Mouse (Mus musculus) kidney, adult 11 months (tissue): ENCODE data around the gene Gpr162.
A peak's percentile ranks its signal among the peaks of the same experiment; 100 is the strongest.

ENCODE experiments used
- DNase-seq: peaks from one replicate; pipeline ENCODE4 v3.0.0; 2022

Gpr162 gene

GRCm38 (mm10) chr6:124879390-124879789 lies 15.6 kb upstream of the Gpr162 start:
- DNase-seq, result no peak

GRCm38 (mm10) chr6:124874348-124874747 lies 10.6 kb upstream of the Gpr162 start:
- DNase-seq, result no peak

GRCm38 (mm10) chr6:124866560-124866959 lies 2.8 kb upstream of the Gpr162 start:
- DNase-seq, result no peak

DNA sequence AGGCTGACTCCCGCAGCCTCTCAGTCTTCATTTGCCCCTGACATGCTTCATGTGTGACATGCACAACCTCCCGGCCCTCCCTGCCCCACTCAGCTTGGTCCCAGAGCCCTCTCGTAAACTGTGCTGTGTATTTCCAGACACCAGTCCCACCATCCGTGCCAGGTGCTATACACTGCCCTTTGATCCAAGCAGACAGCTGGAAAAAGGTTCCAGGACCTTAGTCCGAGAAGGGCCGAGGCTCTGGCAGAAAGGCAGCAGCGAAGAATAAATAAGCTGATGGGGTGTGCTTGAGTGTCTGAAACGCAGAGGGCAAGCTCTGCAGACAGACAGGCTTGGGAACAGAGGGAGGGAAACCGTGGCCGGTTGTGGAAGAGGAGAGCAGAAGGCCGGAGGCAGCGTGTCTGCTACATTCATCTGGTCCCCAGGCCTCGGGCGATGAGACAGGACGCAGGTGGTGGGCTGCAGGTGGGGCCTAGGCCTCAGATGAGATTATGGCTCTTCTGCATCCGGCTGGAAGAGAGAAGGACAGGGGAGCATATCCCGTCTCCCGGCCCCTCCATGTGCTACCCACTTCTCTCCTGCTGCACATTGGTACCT lies 2.1 kb upstream of the Gpr162 start:
- no peak for DNase-seq

- DNase-seq, result no peak
Observed at GRCm38 (mm10) chr6:124863125-124863657, 592 bp downstream of the Gpr162 start.

DNA sequence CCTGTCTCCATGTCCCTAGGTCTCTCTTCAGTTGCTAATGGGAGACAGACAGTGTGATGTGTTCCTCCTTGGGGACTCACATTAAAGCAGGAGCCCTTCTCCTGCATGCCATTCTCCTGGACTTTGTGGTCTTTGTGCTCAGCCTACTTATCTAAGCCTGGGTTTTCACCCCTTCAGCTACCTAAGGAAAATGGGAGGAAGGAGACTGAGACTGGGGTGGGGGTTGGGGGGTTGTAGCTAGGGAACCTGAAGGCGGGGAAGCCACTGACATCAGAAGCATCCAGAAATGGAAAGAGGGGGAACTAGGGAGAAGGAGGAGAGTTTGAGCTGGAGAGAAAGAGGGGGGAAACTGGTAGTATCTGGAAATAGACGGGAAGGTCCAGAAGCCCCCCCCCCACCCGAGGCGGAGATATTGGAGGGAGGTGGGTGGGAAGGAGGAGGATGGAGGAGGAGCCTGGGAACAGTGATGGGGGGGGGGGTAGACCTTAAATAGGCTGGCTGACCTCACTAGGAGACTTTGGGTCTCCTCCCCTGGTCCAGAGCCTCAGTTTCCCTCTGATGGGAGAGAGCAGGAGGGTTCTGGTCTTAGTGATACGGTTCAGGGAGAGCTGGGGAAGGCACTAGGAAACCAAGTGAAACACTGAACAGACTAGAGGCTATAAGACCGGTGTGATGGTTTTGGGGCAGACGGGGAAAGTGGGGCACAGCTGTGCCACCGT lies 1.2 kb downstream of the Gpr162 start:
- DNase-seq, result no peak

- no peak for DNase-seq
Observed at GRCm38 (mm10) chr6:124861802-124862201, 2.0 kb downstream of the Gpr162 start.

DNA sequence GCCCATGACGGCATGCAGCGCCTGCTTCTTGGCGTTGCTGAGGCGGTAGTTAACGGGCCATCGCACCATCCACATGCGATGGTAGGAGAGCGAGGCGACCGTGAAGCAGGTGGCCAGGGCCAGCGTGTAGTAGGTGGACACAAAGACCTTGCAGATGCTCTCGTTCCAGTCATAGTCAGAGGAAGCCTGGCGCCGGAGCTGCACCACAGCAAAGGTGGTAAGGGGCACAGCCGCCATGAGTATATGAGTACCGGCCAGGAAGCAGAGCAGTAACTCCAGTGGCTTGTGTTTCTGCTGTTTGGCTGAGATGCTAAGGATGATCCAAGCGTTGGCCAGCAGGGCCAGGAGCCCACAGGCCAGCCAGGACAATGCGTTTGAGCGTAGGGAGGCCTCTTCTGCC lies 2.5 kb downstream of the Gpr162 start:
- no peak for DNase-seq

GRCm38 (mm10) chr6:124860511-124860910 lies 3.3 kb downstream of the Gpr162 start:
- no peak for DNase-seq

DNA sequence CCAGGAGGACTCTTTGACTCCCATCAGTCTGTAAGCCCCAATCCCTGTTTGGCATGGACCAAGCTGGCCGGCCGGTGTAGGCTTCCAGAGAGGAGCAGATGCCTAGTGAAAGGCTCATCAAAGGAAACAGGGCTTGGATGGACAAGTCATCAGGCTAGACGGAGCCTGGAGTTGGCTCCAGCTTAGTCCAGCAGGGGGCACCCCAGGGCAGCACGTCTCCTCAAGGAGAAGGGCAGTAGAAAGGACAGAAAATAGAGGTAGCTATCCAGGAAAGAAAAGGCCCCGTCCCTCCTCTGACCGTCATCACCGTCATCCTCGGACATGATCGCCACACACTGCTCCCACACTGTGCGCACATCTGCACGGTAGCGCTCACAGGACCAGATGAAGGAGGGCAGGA lies 4.1 kb downstream of the Gpr162 start:
- DNase-seq, result peak; percentile 73

- DNase-seq, result no peak
Observed at GRCm38 (mm10) chr6:124858561-124859318, 5.0 kb downstream of the Gpr162 start.

- DNase-seq, result no peak
Observed at GRCm38 (mm10) chr6:124857840-124858530, 5.8 kb downstream of the Gpr162 start.

- DNase-seq, result peak; percentile 70
Observed at GRCm38 (mm10) chr6:124856916-124857839, 6.6 kb downstream of the Gpr162 start, which contains the start of gene P3h3. P3h3 (minus strand) TSS chr6:124857752.

GRCm38 (mm10) chr6:124856321-124856720 lies 7.5 kb downstream of the Gpr162 start:
- no peak for DNase-seq

GRCm38 (mm10) chr6:124854647-124855046 lies 9.1 kb downstream of the Gpr162 start:
- DNase-seq, result no peak

DNA sequence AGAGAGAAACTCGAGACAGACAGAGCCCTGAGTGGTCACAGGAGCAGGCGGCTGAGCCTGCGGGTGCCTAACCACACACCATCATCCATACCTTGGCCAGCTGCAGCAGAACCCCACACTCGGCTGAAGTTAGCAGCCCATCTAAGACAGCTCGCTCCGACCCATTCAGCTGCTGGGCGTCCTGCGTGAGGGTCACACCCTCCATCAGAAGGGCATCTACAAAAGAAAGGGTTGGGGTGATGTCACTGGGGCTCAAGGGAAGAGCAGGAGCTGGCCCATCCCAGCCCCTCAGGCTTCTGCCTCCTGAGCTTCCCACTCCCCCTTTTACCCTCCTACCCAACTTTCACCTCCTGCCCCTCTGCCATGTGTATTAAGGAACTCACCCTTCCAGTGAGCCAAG lies 13.2 kb downstream of the Gpr162 start:
- no peak for DNase-seq

DNA sequence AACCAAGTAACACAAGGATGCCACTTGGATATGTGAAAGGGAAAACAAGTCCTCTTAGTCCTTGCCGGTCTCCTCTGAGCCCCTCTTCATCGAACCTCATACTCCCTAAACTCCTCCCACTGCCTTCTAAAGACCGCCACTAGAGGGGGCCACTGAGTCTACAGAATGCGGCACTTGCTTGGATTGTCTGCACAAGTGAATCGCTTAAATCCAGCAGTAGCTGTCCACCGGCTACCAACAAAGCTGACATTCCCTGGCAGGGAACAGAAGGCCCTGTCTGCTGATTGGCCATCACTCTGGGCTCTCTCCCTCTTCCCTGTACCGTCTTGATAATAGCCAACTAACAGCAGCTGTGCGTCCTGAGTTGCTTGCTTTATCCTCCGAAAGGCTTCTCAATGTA lies 16.5 kb downstream of the Gpr162 start:
- peak; percentile 83 for DNase-seq

DNA sequence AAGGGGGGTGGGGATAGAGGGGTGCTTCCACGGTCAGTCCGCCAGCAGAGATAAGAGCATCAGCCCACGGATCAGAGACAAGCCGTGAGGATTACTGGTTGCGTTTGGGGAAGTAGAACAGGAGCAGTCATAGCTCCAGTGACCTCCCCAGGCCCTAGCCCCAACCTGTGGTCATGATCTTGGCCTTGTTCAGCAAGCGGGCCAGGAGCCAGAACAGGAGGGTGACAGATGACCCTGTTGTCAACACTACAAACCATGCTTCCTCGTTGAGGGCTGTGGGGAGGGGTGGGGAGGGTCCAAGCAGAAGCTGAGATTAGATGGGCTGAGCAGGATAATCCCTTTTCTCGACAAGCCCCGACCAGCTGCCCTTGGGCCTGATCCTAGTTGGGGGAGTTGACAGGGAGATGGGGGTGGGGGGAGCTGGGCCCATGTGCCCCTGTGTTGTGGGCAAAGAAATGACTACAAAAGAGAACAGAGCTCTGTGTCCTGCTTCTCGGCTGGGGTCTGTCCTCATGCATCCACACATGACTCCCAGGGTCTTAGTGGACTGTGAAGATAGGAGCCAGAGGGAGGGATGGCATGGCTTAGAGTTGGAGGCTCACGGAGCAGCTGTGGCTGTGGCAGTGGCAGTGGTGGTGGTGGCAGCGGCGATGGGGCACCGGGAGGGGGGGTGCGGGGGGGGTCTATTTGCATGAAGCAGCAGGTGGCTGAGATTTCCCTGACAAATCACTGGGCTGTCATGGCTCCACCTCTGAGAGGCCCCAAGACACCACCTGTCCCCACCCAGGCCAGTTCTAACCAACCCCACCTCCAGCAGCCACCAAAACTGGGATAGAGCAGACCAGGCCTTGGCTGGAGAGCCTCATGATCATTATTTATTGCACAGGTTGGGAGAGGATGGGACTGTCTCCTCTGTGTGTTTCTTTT lies 23.3 kb downstream of the Gpr162 start, which contains the start of gene Gnb3:
Gene Gnb3, minus strand, starts transcription at position 35 of the 927 bp plus-strand sequence.
- no peak for DNase-seq

DNA sequence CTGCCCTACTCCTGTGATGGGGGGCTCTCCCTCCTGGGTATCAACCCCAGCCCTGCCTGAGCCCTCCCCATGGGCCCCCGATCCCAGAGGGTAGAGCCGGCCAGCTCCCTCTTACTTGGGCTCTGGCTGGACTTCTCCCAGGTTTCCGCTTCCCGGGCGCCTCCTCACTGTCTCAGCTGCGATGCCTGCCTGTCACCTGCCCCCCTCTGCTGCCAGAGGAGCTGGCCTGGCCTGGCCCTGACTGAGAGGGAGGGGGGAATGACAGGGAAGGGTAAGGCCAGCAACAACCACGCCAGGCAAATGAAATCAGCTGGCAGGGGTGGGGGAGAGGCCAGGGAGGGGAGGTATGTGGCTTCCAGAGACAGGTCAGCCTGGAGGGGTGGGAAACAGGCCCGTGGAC lies 24.0 kb downstream of the Gpr162 start:
- DNase-seq, result no peak

DNA sequence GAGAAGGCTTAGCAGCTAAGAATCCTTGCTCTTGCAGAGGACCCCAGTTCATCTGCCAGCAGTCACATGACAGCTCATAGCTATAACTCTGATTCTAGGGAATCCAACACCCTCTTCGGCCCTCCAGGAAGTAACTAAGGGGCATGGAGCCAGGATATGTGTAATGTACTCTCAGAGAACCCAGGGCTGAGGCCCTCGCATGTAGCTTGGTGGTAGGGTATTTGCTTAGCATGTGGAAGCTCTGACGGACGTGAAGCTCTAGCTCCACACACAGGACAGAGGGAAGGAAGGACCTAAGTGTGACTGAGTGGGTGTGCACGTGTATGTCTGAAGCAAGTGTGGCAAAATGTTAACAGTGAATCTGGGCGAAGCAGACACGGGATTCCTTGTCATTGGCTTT lies 27.4 kb downstream of the Gpr162 start:
- no peak for DNase-seq

- DNase-seq, result no peak
Observed at GRCm38 (mm10) chr6:124835531-124835930, 28.3 kb downstream of the Gpr162 start.
